Mouse (Mus musculus): ENCODE results near the gene St5.

The St5 gene

DNA sequence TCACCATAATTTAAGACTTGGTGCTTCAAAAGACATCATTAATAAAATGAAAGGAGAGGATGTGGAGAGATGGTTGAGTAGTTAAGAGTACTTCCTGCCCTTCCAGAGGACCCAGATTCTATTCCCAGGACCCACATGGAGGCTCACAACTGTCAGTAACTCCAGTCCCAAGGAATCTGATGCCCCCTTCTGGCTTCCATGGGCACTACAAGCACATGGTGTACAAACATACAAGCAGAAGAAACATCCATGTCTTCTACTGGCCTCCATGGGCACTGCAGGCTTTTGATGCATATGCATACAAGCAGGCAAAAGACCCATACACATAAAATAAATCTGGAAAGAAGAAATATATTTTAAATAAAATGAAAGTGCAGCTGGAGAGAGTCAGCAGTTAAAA, 3.2 kb downstream of the St5 start:
- DNase-seq (ENCODE audit: low spot score in 2 of 2) = no peak

- DNase-seq (ENCODE audit: low spot score in 2 of 2) = no peak
These were observed 8.1 kb downstream of the St5 start for GRCm38 (mm10) chr7:109695339-109695726.

DNA sequence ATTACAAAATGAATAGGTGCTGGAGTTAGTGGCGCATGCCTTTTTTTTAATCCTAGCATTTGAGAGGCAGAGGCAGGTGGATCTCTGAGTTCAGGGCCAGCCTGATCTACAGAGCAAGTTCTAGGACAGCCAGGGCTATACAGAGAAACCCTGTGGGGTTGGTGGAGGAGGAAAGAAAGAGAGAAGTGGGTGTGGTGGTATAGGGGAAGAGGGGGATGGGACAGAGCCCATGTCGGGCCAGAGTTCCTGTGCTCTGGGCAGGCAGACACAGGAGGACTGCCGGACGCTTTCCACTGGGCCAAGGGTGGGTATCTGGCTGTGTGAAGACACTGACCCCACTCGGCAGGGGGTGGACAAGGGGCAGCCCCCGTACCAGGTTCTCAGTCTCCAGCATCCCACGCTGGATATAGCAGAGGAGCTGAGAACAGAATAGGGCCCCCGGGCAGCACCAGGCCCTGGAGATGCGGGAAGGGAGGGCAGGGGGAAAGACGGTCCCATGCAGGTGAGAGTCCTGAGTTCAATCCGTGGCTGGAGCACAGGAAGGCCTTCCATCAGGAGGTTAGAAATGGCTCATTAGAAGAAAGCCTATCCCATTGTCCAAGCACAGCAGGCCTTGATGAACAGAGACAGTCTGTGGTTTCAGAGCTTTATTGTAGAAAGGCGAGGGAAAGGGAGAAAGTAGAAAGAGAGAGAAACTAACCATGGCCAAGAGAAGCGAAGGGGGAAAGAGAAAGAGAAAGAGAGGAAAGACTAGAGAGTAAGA, 8.6 kb downstream of the St5 start:
- no peak for DNase-seq (ENCODE audit: low spot score in 2 of 2)

- no peak for DNase-seq (ENCODE audit: low spot score in 2 of 2)
These were observed 12.4 kb downstream of the St5 start for GRCm38 (mm10) chr7:109690961-109691360.

DNA sequence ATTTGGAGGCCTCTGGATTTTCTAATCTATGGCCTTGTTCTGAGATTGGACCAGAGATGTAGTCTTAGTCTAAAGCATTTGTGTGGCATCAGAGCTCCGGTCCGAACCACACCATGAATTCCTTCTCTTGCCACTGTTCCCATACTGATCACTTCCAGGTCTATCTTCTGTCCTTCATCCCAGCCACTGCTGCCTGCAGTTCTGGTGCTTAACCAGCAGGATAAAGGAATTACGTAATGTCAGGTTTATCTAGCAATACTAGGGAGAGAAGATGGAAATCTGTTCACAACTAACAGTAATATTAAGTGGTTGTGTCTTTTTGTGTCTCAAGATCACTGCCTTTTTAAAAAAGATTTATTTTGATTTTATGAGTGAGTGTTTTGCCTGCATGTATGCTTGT, 13.3 kb downstream of the St5 start:
- no peak for DNase-seq (ENCODE audit: low spot score in 2 of 2)

DNA sequence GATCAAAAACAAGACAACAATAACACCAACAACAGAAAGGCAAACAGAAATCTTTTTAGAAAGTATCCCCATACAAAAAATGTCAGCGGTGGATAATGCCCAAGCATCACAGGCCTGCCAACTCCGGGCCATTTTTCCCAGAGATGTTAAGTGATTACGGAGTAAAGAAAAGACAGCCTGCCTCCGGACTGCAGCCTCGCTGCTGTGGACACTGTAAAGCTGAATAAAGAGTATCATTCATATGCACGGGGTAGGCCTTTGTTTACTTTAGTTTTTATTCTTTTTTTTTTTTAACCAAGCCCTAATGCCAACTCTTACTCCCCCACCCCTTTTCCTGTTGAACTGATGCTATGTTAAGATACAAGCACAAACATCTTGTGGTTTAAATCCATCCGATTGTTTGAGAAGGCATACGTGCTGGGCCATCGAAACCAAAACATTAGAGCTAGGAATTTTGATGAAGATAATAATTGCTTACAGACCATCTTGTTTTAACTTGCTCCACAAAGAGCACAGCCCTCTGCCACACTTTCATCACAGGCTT, 16.7 kb downstream of the St5 start:
- no peak for DNase-seq (ENCODE audit: low spot score in 2 of 2)

- no peak for DNase-seq (ENCODE audit: low spot score in 2 of 2)
These were observed 22.5 kb downstream of the St5 start for GRCm38 (mm10) chr7:109680879-109681278.

GRCm38 (mm10) chr7:109680284-109680683, 23.1 kb downstream of the St5 start:
- DNase-seq (ENCODE audit: low spot score in 2 of 2) = no peak

GRCm38 (mm10) chr7:109674944-109675628, 28.3 kb downstream of the St5 start:
- no peak for DNase-seq (ENCODE audit: low spot score in 2 of 2)

DNA sequence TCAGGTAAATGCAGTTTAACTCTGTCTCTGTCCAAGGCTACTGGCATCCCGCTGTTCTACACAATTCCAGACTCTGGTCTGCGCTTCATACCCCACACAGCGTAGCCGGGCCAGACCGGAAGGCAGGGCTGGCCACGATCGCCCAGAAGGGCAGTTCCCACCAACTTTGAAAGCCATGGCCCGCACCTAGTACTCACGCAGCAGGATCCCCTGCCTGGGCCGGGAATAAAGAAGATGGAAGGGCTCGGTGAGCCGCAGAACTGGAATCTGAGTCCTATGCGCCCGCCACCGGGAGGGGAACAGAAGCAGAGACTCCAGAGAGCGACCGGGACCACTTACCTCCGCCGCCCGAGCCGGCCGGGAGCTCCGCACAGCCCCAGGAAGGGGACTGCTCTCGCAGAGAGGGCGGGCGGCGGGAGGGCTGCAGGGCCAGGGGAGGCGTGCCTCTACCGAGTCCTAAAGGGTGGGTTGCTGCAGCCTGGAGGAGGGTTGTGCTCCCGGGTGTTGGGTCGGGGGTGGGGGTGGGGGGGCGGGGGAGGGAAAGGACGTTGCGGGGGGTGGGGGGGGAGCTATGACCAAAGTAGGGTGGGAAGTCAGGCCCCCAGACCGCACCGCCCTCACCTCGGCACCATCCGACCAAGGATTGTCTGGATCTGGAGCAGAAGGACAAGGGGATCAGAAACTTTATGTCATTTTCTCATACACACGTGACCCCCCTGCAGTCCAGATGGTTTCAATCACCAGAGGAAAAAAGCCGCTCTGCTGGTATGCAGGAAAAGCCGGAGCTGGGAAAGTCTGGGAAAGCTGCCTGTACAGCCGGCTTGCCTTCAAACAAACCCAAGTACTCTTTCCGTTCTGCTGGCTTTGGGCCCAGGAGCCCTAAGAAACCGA, 31.6 kb downstream of the St5 start:
- peak; percentile 87 for DNase-seq (ENCODE audit: low spot score in 2 of 2)

DNA sequence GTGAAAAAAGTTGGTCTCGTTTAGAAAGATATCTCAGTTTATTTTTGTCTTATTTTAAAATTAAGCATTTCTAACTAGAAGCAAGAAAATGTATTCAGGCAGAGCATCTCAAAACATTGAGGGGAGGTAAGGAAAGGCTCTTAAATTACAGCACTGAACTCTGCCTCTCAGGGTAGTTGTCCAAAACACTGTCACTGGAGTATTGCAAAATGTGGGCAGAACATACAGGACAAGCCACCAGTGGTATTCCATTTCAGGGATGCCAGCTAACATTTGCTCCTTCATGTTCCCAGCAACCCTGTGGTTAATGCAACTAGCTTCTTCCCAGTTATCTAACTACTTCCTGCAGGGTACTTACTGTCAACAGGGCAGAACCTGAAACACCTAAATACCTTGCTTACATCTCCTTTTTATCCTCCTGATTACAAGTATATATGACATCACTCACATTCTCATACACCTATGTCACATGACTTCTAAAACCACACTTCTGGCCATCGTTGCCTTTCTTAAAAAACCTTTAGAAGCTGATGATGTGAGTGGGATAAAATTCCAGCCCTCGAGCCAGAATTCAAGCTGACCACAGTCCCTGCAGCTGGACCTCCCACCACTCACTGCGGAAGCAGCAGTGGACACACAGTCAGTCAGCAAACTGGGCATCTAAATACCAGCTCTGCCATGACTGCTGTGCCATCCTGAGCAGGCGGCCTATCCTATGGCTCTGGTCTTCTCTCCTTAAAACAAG, 33.8 kb downstream of the St5 start:
- DNase-seq (ENCODE audit: low spot score in 2 of 2) = no peak

GRCm38 (mm10) chr7:109666664-109667063, 36.7 kb downstream of the St5 start:
- no peak for DNase-seq (ENCODE audit: low spot score in 2 of 2)

GRCm38 (mm10) chr7:109662626-109663025, 40.8 kb downstream of the St5 start:
- no peak for DNase-seq (ENCODE audit: low spot score in 2 of 2)

DNA sequence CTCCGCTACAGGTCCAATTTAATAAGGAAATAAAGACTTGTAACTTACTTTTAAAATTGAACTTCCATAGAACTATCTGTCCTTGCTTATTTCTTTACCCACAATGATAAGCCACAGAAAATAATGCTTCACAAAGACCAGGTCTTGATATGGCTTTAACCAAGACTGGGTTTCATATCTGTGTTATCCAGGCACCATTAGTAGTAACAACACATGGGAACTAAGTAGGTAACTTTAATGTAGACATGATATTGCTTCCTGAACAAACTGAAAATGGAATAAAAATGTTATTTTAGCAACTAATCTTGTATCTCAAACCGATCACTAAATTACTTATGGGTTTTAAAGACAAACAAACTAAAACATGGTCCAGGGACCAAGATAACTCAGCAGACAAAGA, 44.1 kb downstream of the St5 start:
- DNase-seq (ENCODE audit: low spot score in 2 of 2) = no peak

GRCm38 (mm10) chr7:109657884-109658283, 45.5 kb downstream of the St5 start:
- no peak for DNase-seq (ENCODE audit: low spot score in 2 of 2)

GRCm38 (mm10) chr7:109654871-109655270, 48.5 kb downstream of the St5 start:
- DNase-seq (ENCODE audit: low spot score in 2 of 2) = no peak

DNA sequence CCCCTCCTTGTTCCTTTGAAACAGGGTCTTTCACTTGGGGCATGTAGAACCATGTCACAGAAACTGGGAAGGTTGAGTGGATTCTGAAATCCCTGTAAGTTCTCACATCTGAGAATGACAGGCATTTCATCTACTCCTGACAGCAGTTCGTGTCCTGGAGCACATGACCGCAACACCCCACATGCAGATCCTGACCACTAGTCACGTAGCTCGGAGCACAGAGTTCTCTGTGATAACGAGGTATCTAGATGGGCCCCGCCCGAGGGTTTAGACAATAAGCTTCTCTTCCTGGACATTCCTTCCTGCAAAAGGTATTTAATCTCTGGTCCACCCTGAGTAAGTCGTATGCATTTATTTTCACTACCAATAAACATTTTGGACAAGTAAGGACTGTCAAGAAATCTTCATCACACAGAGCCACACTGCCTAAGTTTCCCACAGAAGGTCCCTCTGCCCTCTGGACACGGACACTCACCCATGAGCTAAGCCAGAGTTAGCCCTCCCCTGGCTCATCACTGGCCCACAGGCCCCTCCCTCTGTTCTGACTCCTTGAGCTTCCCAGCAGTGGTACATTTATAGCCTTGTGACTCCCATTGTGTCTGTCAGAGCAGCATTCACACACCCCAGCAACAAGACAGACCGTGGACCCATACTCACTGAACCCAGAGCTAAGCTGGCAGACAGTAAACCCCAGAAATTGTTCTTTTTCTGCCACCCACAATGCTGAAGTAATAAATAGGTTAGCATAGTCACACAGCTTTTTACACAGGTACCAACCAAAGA, 54.4 kb downstream of the St5 start:
- DNase-seq (ENCODE audit: low spot score in 2 of 2) = peak in 1 of 2 experiments; percentile 29

- no peak for DNase-seq (ENCODE audit: low spot score in 2 of 2)
These were observed 56.8 kb downstream of the St5 start for GRCm38 (mm10) chr7:109646574-109646973.

DNA sequence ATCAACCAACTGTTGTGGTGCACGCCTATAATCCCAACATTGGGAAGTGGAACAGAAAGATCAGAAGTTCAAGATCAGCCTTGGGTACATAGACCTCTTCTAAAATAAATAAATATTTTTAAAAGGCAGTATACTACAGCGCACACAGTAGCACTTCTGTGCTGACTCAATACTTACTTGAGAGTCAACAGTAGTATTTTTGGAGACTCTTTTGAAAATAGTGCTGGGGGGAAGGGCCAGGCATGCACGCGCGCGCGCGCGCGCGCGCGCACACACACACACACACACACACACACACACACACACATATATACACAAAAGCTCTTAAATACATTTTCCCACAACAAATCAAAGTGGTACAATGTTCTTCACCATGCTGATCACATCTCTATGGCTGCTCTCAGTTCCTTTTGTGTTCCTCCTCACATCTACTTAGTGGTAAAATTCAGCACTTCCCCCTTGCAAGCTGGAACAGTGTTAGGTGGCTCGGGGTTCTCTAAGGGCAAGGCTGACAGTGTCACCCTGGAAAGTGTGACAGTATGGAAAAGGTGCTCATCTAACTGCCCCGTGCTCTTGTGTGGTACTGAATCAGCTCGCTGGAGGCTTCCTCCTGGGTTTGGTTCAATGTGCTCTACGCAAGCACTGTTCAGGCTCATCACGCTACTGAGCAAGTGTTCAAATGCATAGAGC, 60.0 kb downstream of the St5 start:
- DNase-seq (ENCODE audit: low spot score in 2 of 2) = no peak

GRCm38 (mm10) chr7:109641963-109642362, 61.4 kb downstream of the St5 start:
- DNase-seq (ENCODE audit: low spot score in 2 of 2) = peak in 1 of 2 experiments; percentile 24

All from heart, adult 9 months (tissue).